Mouse (Mus musculus) mesoderm, embryonic 11.5 days (tissue): ENCODE measurements around the gene Ppy.

Source experiments
- DNase-seq: peaks from one replicate; pipeline ENCODE4 v3.0.0-alpha.2; 2012; ENCODE audit warnings: low read depth, low spot score

Ppy gene

DNA sequence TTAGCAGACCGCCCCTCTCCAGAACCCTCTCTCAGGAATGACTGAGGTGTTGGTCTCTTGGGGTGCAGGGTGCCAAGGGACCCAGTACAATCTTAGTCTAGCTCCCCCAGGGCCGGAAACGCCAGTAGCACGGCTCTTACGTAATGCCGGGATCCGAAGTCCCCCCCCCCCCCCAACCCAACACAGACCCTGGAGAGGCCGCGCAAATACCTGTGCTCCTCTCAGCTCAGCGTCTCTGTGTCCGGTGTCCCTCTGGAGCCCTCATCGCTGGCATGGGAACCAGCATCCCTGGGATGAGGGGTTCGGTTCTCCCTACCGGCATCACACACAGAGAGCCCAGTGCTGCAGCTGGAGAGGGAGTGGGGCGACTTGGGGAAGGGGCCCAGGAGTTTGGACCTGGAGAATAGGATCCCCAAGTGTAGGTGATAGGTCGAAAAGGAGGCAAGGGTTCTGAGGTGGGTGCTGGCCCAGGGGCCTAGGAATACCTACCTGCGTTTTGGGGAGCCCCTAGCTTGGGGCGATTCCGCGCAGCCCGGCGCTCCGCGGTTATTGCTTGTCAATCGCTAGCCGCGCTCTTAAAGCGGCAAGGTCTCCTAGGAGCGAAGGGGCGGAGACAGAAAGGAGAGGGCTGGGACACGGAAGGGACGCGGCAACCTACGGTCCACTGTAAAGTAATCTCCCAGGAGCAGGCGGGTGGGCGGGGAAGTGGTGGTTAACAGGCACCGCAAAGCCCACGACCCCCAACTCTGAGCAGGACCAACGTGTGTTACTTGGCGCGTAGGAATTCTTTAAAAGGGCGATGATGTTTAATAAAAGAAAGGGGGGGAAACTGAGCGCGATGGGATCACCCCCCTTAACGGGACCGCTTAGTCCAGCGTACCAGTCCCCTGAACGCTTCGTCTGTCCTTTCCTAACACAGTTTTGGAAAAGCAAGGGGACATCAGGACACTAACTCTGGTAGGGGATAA lies 12.9 kb downstream of the Ppy start, which contains the start of gene Mpp2:
Mpp2 (minus strand) TSS at position 585 of the 968 bp plus-strand sequence.
- DNase-seq, result peak; percentile 86

GRCm38 (mm10) chr11:102087081-102087751 lies 13.9 kb downstream of the Ppy start:
- DNase-seq, result peak; percentile 87

DNA sequence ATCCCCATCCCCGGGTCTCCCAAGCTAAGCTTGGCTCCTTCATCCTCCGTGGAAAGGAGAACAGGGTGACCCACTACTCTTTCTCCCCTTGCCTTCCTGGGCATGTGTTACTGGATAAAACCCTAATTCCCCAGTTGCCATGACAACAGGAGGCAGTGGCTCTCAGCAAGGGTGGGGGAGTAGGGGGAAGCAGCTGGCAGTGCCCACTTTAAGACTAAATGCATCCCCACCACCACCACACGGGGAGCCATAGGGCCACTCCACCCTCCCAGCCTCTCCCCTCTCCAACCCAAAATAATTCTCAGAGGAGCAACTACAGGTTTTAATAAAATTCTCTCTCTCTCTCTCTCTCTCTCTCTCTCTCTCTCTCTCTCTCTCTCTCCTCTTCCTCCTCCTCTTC lies 14.8 kb downstream of the Ppy start:
- DNase-seq, result peak; percentile 53

DNA sequence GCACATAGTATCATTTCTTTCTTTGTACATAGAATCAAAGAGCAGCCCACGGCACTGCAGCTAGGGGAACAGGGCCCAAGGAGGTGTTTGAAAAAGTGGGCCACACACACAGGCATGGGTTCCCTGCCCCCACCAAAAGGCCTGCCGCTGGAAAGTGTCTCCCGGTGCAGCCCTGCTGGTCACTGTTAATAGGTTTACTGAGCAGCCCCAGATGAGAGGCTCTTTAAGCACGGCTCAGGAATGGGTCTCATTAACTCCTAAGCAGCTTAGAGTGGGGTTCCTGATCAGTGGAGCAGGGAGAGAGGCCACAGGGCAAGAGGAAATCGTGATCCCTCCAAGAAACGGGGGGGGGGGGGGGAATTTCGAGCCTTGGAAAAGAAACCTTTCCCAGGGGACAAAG lies 17.0 kb downstream of the Ppy start:
- DNase-seq, result no peak

- DNase-seq, result no peak
These were observed 17.9 kb downstream of the Ppy start for GRCm38 (mm10) chr11:102083193-102083592.

- DNase-seq, result peak; percentile 88
These were observed 18.8 kb downstream of the Ppy start for GRCm38 (mm10) chr11:102082322-102082721.

GRCm38 (mm10) chr11:102073722-102074121 lies 27.4 kb downstream of the Ppy start:
- DNase-seq, result no peak

- no peak for DNase-seq
These were observed 28.4 kb downstream of the Ppy start for GRCm38 (mm10) chr11:102072729-102073128.

DNA sequence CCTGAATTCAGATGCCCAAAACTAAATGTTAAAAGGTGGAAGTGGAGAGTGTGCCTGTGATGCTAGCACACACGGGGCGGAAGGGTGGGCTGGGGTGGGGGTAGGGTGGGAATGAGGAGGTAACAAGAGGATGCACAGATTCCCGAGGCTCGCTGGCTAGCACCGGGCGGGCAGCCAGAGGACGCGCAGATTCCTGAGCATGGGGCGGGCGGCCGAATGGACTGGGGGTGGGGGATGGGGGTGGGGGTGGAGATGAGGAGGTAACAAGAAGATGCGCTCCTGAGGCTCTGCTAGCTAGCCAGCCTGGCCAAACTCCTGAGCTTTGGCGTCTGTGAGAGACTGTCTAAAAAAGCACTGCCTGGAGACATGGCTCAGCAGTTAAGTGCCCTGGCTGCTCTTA lies 30.7 kb downstream of the Ppy start:
- no peak for DNase-seq

- no peak for DNase-seq
These were observed 31.5 kb downstream of the Ppy start for GRCm38 (mm10) chr11:102069633-102070032.

GRCm38 (mm10) chr11:102068969-102069368 lies 32.1 kb downstream of the Ppy start:
- no peak for DNase-seq

- DNase-seq, result no peak
These were observed 38.0 kb downstream of the Ppy start for GRCm38 (mm10) chr11:102063076-102063475.

GRCm38 (mm10) chr11:102061941-102062473 lies 39.1 kb downstream of the Ppy start:
- no peak for DNase-seq

DNA sequence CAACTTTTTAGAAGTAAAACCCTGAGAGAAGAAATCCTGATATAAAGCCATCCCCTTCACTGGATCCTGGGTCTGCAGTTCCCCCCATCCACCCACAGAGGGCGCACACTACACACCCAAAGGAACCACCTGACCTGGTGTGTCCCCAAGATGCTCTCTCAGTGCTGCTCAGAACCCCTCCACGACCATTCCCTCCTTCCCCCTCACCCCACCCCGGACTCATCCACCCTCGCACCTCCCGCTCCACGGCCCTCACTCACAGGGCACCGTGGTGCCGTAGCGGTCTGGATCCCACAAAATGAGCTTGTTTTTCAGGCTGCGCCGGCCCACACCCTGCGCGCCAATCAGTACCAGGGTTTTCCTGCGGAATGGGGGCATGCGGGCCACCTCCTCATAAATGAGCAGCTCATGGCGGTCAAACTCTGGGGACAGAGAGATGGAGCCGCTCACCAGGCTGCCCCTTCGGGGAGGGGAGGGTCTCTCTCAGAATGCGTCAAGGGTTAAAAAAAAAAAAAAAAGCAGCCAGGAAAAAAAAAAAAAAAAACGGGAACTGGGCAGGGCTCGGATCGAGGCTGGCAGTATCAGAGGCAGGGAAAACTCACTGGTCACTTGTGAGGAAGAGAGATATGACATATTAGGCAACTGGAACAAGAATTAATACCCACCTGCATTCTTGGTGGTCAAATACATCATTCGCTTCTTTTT lies 39.7 kb downstream of the Ppy start:
- peak; percentile 82 for DNase-seq

DNA sequence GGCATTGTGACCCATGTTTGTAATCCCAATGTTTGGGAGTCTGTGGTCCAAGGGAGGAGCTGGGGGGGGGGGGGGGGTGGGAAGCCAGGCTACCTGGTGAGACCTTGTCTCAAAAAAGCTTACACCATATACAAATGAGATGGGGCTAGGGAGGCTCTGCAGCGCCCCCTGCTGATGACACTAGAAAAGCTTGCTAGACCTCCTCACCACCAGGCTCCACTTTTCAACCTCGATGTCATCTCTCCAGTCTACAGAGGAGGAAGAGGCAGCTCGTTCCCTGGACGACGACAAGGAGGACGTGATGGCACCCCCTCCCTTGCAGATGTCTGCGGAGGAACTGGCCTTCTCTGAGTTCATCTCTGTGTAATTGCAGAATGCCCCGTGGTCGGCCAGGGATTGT lies 47.3 kb downstream of the Ppy start:
- peak; percentile 66 for DNase-seq

DNA sequence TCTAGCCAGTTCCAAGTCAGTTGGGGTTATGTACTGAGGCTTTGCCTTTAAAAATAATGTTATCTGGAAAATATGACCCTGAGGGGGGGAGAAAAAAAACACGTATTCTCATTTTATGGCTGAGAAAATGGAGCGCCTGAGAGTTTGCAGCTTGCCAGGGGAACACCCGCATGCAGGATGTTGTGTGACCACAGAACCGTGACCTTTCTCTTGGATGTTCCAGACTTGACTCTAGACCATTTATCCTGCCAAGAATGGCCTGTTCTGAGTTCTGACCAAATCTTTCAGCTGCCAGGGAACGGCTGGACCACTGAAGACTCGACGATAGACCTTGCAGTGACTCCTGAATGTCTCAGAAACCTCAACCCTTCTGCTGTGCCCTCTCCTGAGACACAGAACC lies 47.9 kb downstream of the Ppy start:
- DNase-seq, result no peak

DNA sequence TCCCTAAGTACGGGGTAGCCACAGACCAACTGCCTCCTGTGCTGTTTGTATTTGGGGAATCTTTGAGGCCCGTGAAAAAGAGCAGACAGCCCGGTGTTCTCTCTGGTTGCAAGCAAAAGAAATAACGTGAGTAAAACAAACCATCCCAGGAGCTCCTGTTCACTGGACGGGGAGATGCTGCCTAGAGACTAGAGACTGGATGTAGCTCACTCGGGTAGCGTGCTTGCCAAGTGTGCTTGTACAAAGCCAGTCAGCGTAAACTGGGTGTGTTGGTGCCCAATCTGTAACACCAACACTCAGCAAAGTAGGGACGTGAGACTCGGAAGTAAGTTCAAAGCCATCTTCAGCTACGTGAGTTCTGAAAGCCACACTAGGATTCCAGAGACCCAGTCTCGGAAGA lies 48.4 kb downstream of the Ppy start:
- DNase-seq, result no peak

DNA sequence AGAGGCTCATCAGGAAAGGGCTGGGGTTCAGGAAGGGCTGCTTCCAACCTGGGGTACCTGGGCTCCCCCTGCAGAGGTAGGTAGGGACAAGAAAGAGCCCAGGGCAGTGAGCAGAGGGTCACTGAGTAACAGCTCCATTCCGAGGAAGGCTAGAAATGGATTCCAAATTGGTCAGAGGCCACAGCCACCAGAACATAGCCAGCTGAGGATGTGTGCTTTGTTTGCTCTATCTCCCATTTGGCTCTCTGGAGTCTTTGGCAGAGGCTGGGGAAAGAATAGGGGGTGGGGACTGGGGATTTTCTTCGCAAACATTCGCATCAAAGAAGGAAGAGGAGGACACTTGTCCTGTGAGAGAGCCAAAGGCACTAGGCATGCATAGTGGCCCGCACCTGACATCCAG lies 49.2 kb downstream of the Ppy start:
- DNase-seq, result no peak

DNA sequence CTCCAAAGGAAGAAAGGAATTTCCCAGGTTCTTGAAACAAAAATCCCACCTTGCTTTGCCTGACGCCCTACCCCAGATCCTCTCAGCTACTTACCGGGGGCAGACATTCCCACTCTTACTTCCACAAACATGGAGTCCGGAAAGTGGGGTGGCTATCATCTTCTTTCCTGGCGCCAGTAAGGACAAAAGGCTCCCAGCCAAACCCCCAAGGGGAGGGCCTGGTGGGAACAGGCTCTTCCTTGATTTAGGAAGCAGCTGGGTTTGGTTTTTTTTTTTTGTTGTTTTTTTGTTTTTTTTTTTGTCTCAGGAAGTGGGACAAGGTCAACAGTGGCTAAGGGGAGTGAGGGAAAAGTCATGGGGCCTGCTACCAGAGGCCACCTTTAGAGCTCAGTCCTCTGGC lies 49.6 kb downstream of the Ppy start:
- DNase-seq, result no peak
